Mouse (Mus musculus): ENCODE measurements around the gene Ranbp3. TPM values are rescaled to one million over a fixed set of nuclear protein-coding genes. Genes with fewer than 3 reads are reported as not detected.

Gene Ranbp3
- 35.0 TPM for polyA plus RNA-seq (2014; fragmentation: Illumina TruSeq; extraction: RNeasy Lipid Tissue Mini Kit (QIAGEN cat#74804); ENCODE audit: low read depth, low replicate concordance)

GRCm38 (mm10) chr17:56672941-56673646 is at the start of gene Ranbp3:
TSS of gene Ranbp3 (plus strand) at chr17:56673294.

GRCm38 (mm10) chr17:56626754-56627470 is 46.2 kb upstream of the Ranbp3 start, which contains the start of gene Lonp1:
TSS of gene Lonp1 (minus strand) at chr17:56626887.

GRCm38 (mm10) chr17:56627530-56628277 is 45.4 kb upstream of the Ranbp3 start, which contains the start of gene Catsperd:
TSS of gene Catsperd (plus strand) at chr17:56628143.

GRCm38 (mm10) chr17:56717363-56718058 is 44.4 kb downstream of the Ranbp3 start, which contains the start of the genes Ndufa11 and Vmac:
TSS of gene Ndufa11 (plus strand) at chr17:56717767.
TSS of gene Vmac (minus strand) at chr17:56718022.

GRCm38 (mm10) chr17:56757416-56758123 is 84.5 kb downstream of the Ranbp3 start, which contains the start of gene Nrtn:
TSS of gene Nrtn (minus strand) at chr17:56757530.

Other genes with a start within 250 kb of the Ranbp3 start
- 46.2 TPM for gene Ptprs, start 196.8 kb upstream of the Ranbp3 start, polyA plus RNA-seq (2014; fragmentation: Illumina TruSeq; extraction: RNeasy Lipid Tissue Mini Kit (QIAGEN cat#74804); ENCODE audit: low read depth, low replicate concordance)
- not detected for gene Znrf4, start 160.9 kb upstream of the Ranbp3 start, polyA plus RNA-seq (2014; fragmentation: Illumina TruSeq; extraction: RNeasy Lipid Tissue Mini Kit (QIAGEN cat#74804); ENCODE audit: low read depth, low replicate concordance)
- not detected for gene Gm20219, start 118.9 kb upstream of the Ranbp3 start, polyA plus RNA-seq (2014; fragmentation: Illumina TruSeq; extraction: RNeasy Lipid Tissue Mini Kit (QIAGEN cat#74804); ENCODE audit: low read depth, low replicate concordance)
- 63.1 TPM for gene Safb2, start 88.7 kb upstream of the Ranbp3 start, polyA plus RNA-seq (2014; fragmentation: Illumina TruSeq; extraction: RNeasy Lipid Tissue Mini Kit (QIAGEN cat#74804); ENCODE audit: low read depth, low replicate concordance)
- 89.3 TPM for gene Safb, start 88.5 kb upstream of the Ranbp3 start, polyA plus RNA-seq (2014; fragmentation: Illumina TruSeq; extraction: RNeasy Lipid Tissue Mini Kit (QIAGEN cat#74804); ENCODE audit: low read depth, low replicate concordance)
- gene 2410015M20Rik, start 63.5 kb upstream of the Ranbp3 start, polyA plus RNA-seq (2014; fragmentation: Illumina TruSeq; extraction: RNeasy Lipid Tissue Mini Kit (QIAGEN cat#74804); ENCODE audit: low read depth, low replicate concordance): 302 TPM
- 1,063 TPM for gene Rpl36, start 59.9 kb upstream of the Ranbp3 start, polyA plus RNA-seq (2014; fragmentation: Illumina TruSeq; extraction: RNeasy Lipid Tissue Mini Kit (QIAGEN cat#74804); ENCODE audit: low read depth, low replicate concordance)
- 125 TPM for gene Lonp1, start 46.4 kb upstream of the Ranbp3 start, polyA plus RNA-seq (2014; fragmentation: Illumina TruSeq; extraction: RNeasy Lipid Tissue Mini Kit (QIAGEN cat#74804); ENCODE audit: low read depth, low replicate concordance)
- gene Catsperd, start 45.2 kb upstream of the Ranbp3 start, polyA plus RNA-seq (2014; fragmentation: Illumina TruSeq; extraction: RNeasy Lipid Tissue Mini Kit (QIAGEN cat#74804); ENCODE audit: low read depth, low replicate concordance): not detected
- 933 TPM for gene Ndufa11, start 44.5 kb downstream of the Ranbp3 start, polyA plus RNA-seq (2014; fragmentation: Illumina TruSeq; extraction: RNeasy Lipid Tissue Mini Kit (QIAGEN cat#74804); ENCODE audit: low read depth, low replicate concordance)
- gene Vmac, start 44.7 kb downstream of the Ranbp3 start, polyA plus RNA-seq (2014; fragmentation: Illumina TruSeq; extraction: RNeasy Lipid Tissue Mini Kit (QIAGEN cat#74804); ENCODE audit: low read depth, low replicate concordance): 5.9 TPM
- 10.2 TPM for gene Nrtn, start 84.2 kb downstream of the Ranbp3 start, polyA plus RNA-seq (2014; fragmentation: Illumina TruSeq; extraction: RNeasy Lipid Tissue Mini Kit (QIAGEN cat#74804); ENCODE audit: low read depth, low replicate concordance)
- 21.5 TPM for gene Dus3l, start 91.5 kb downstream of the Ranbp3 start, polyA plus RNA-seq (2014; fragmentation: Illumina TruSeq; extraction: RNeasy Lipid Tissue Mini Kit (QIAGEN cat#74804); ENCODE audit: low read depth, low replicate concordance)
- 1.6 TPM for gene Prr22, start 97.0 kb downstream of the Ranbp3 start, polyA plus RNA-seq (2014; fragmentation: Illumina TruSeq; extraction: RNeasy Lipid Tissue Mini Kit (QIAGEN cat#74804); ENCODE audit: low read depth, low replicate concordance)
- 4.3 TPM for gene Rfx2, start 157.7 kb downstream of the Ranbp3 start, polyA plus RNA-seq (2014; fragmentation: Illumina TruSeq; extraction: RNeasy Lipid Tissue Mini Kit (QIAGEN cat#74804); ENCODE audit: low read depth, low replicate concordance)
- gene Acsbg2, start 201.2 kb downstream of the Ranbp3 start, polyA plus RNA-seq (2014; fragmentation: Illumina TruSeq; extraction: RNeasy Lipid Tissue Mini Kit (QIAGEN cat#74804); ENCODE audit: low read depth, low replicate concordance): not detected
- not detected for gene 1700061G19Rik, start 202.2 kb downstream of the Ranbp3 start, polyA plus RNA-seq (2014; fragmentation: Illumina TruSeq; extraction: RNeasy Lipid Tissue Mini Kit (QIAGEN cat#74804); ENCODE audit: low read depth, low replicate concordance)